Mouse (Mus musculus): ENCODE measurements around the gene Olfr782. TPM values are rescaled to one million over a fixed set of nuclear protein-coding genes. Genes with fewer than 3 reads are reported as not detected.

Olfr782 gene
- not detected in 2 replicates for polyA plus RNA-seq (2012; rRNA removed)

GRCm38 (mm10) chr10:129348550-129348949 is at the start of gene Olfr782:
Gene Olfr782, plus strand, starts transcription at chr10:129348850.

GRCm38 (mm10) chr10:129317817-129318216 is 30.8 kb upstream of the Olfr782 start, which contains the start of gene Olfr780:
Gene Olfr780, plus strand, starts transcription at chr10:129318117.

GRCm38 (mm10) chr10:129328554-129328953 is 20.1 kb upstream of the Olfr782 start, which contains the start of gene Olfr781:
Gene Olfr781, plus strand, starts transcription at chr10:129328854.

GRCm38 (mm10) chr10:129383783-129384182 is 35.1 kb downstream of the Olfr782 start, which contains the start of gene Olfr784:
Gene Olfr784, plus strand, starts transcription at chr10:129384083.

Other genes starting within 250 kb of the Olfr782 start
- gene Olfr768, start 249.5 kb upstream of the Olfr782 start, polyA plus RNA-seq (2012; rRNA removed), result not detected in 2 replicates
- not detected in 2 replicates for gene Olfr769, start 231.0 kb upstream of the Olfr782 start, polyA plus RNA-seq (2012; rRNA removed)
- gene Olfr770, start 209.9 kb upstream of the Olfr782 start, polyA plus RNA-seq (2012; rRNA removed), result not detected in 2 replicates
- not detected in 2 replicates for gene Olfr771, start 184.1 kb upstream of the Olfr782 start, polyA plus RNA-seq (2012; rRNA removed)
- gene Olfr772, start 170.9 kb upstream of the Olfr782 start, polyA plus RNA-seq (2012; rRNA removed), result not detected in 2 replicates
- not detected in 2 replicates for gene Olfr773, start 161.4 kb upstream of the Olfr782 start, polyA plus RNA-seq (2012; rRNA removed)
- not detected in 2 replicates for gene Olfr774, start 112.6 kb upstream of the Olfr782 start, polyA plus RNA-seq (2012; rRNA removed)
- not detected in 2 replicates for gene Olfr775, start 100.4 kb upstream of the Olfr782 start, polyA plus RNA-seq (2012; rRNA removed)
- gene Olfr776, start 89.7 kb upstream of the Olfr782 start, polyA plus RNA-seq (2012; rRNA removed), result not detected in 2 replicates
- gene Olfr777, start 77.4 kb upstream of the Olfr782 start, polyA plus RNA-seq (2012; rRNA removed), result not detected in 2 replicates
- not detected in 2 replicates for gene Olfr780, start 30.7 kb upstream of the Olfr782 start, polyA plus RNA-seq (2012; rRNA removed)
- not detected in 2 replicates for gene Olfr781, start 20.0 kb upstream of the Olfr782 start, polyA plus RNA-seq (2012; rRNA removed)
- 0.02 TPM in 1 of 2 replicates, not detected in the other for gene Olfr784, start 35.2 kb downstream of the Olfr782 start, polyA plus RNA-seq (2012; rRNA removed)
- not detected in 2 replicates for gene Olfr785, start 56.6 kb downstream of the Olfr782 start, polyA plus RNA-seq (2012; rRNA removed)
- not detected in 2 replicates for gene Olfr786, start 78.5 kb downstream of the Olfr782 start, polyA plus RNA-seq (2012; rRNA removed)
- not detected in 2 replicates for gene Olfr787, start 113.0 kb downstream of the Olfr782 start, polyA plus RNA-seq (2012; rRNA removed)
- not detected in 2 replicates for gene Olfr788, start 122.1 kb downstream of the Olfr782 start, polyA plus RNA-seq (2012; rRNA removed)
- not detected in 2 replicates for gene Olfr789, start 135.9 kb downstream of the Olfr782 start, polyA plus RNA-seq (2012; rRNA removed)
- gene Olfr790, start 149.6 kb downstream of the Olfr782 start, polyA plus RNA-seq (2012; rRNA removed), result not detected in 2 replicates
- 0.04 TPM in 1 of 2 replicates, not detected in the other for gene Olfr791, start 172.9 kb downstream of the Olfr782 start, polyA plus RNA-seq (2012; rRNA removed)
- not detected in 2 replicates for gene Olfr792, start 190.3 kb downstream of the Olfr782 start, polyA plus RNA-seq (2012; rRNA removed)
- gene Olfr794, start 218.8 kb downstream of the Olfr782 start, polyA plus RNA-seq (2012; rRNA removed), result not detected in 2 replicates

Measured in liver, embryonic 18 days (tissue).